Mouse (Mus musculus) cerebral cortex, adult 2 months (tissue): Measurements from ENCODE around the gene Mfsd9.

Experiments used
- WGBS: fragments of 180-500 bp; shearing (Covaris S2); methylation state at CpG from one replicate; pipeline ENCODE4 v1.1.7; 2018; 5-methylcytosine and 5-hydroxymethylcytosine counted together

Gene Mfsd9

GRCm38 (mm10) chr1:40790324-40791141 is at the start of gene Mfsd9:
TSS of gene Mfsd9 (minus strand) at chr1:40790687.
- WGBS: 4% methylated on average over 38 of the region's 38 CpGs

GRCm38 (mm10) chr1:40835468-40835867 is 45.0 kb upstream of the Mfsd9 start:
- WGBS: 68% methylated on average over 4 of the region's 4 CpGs

- WGBS: 88% methylated on average over 4 of the region's 4 CpGs
Measured at GRCm38 (mm10) chr1:40830712-40831507, 40.4 kb upstream of the Mfsd9 start.

GRCm38 (mm10) chr1:40829213-40829914 is 38.9 kb upstream of the Mfsd9 start:
- 84% methylated on average over 10 of the region's 10 CpGs for WGBS

GRCm38 (mm10) chr1:40825826-40826225 is 35.3 kb upstream of the Mfsd9 start:
- 51% methylated on average over 7 of the region's 7 CpGs for WGBS

GRCm38 (mm10) chr1:40824936-40825335 is 34.4 kb upstream of the Mfsd9 start:
- WGBS: 77% methylated on average over 8 of the region's 8 CpGs

GRCm38 (mm10) chr1:40824517-40824916 is 34.0 kb upstream of the Mfsd9 start:
- 79% methylated on average over 4 of the region's 4 CpGs for WGBS

- 67% methylated on average over 16 of the region's 16 CpGs for WGBS
Measured at GRCm38 (mm10) chr1:40815071-40815845, 24.8 kb upstream of the Mfsd9 start.

GRCm38 (mm10) chr1:40808643-40809042 is 18.2 kb upstream of the Mfsd9 start:
- WGBS: 94% methylated on average over 3 of the region's 3 CpGs

GRCm38 (mm10) chr1:40805891-40806290 is 15.4 kb upstream of the Mfsd9 start:
- WGBS: 87% methylated on average over 11 of the region's 11 CpGs

GRCm38 (mm10) chr1:40805351-40805750 is 14.9 kb upstream of the Mfsd9 start, which contains the start of gene Tmem182:
TSS of gene Tmem182 (plus strand) at chr1:40805601.
- WGBS: 63% methylated on average over 9 of the region's 9 CpGs

GRCm38 (mm10) chr1:40804118-40804517 is 13.6 kb upstream of the Mfsd9 start:
- WGBS: 84% methylated on average over 12 of the region's 12 CpGs

- WGBS: 25% methylated on average over 3 of the region's 3 CpGs
Measured at GRCm38 (mm10) chr1:40802759-40803158, 12.3 kb upstream of the Mfsd9 start.

- WGBS: 91% methylated on average over 5 of the region's 5 CpGs
Measured at GRCm38 (mm10) chr1:40800908-40801307, 10.4 kb upstream of the Mfsd9 start.

GRCm38 (mm10) chr1:40799121-40799520 is 8.6 kb upstream of the Mfsd9 start:
- WGBS: 81% methylated on average over 8 of the region's 8 CpGs

GRCm38 (mm10) chr1:40797348-40797747 is 6.9 kb upstream of the Mfsd9 start:
- whole genome bisulfite sequencing: 23% methylated on average over 5 of the region's 5 CpGs

- WGBS: 100% methylated on average over 1 of the region's 1 CpGs
Measured at GRCm38 (mm10) chr1:40795508-40795907, 5.0 kb upstream of the Mfsd9 start.

- WGBS: 16% methylated on average over 5 of the region's 5 CpGs
Measured at GRCm38 (mm10) chr1:40789666-40790233, 737 bp downstream of the Mfsd9 start.

GRCm38 (mm10) chr1:40788956-40789355 is 1.5 kb downstream of the Mfsd9 start:
- 50% methylated on average over 6 of the region's 6 CpGs for WGBS

GRCm38 (mm10) chr1:40785876-40786445 is 4.5 kb downstream of the Mfsd9 start:
- WGBS: 88% methylated on average over 11 of the region's 11 CpGs

- WGBS: 93% methylated on average over 9 of the region's 9 CpGs
Measured at GRCm38 (mm10) chr1:40784306-40784705, 6.2 kb downstream of the Mfsd9 start.
